Mouse (Mus musculus) heart, adult 18-20 months (tissue): ENCODE measurements around the gene Islr2. TPM values are rescaled to one million over a fixed set of nuclear protein-coding genes. Genes with fewer than 3 reads are reported as not detected.
"Not testable (repeated sequence)": the region's sequence is repeated elsewhere in the genome, so short reads cannot be mapped to it uniquely, and the experiment has no call there.

Experiments used
- DNase-seq, 2 experiments: peaks; one replicate each; pipeline ENCODE4 v3.0.0; 2021 to 2022; ENCODE audit warnings: mixed read lengths in 1 of 2
- long read RNA-seq, 2 experiments: library from polyadenylated mRNA; stranded (forward); transcript quantifications; one replicate each; pipeline ENCODE4 v2.0.0; 2021
- total RNA-seq, 2 experiments: library from RNA; stranded (reverse); gene quantifications; 2 replicates each; pipeline ENCODE4 v1.2.3; 2021

Gene Islr2
- total RNA-seq: 1 to 10 TPM in 1 of 2 experiments, under 1 TPM in 1; 0.42 to 1.7 TPM
- long read RNA-seq, experiment 1: 0 reads
- long read RNA-seq, experiment 2: 0 reads

DNA sequence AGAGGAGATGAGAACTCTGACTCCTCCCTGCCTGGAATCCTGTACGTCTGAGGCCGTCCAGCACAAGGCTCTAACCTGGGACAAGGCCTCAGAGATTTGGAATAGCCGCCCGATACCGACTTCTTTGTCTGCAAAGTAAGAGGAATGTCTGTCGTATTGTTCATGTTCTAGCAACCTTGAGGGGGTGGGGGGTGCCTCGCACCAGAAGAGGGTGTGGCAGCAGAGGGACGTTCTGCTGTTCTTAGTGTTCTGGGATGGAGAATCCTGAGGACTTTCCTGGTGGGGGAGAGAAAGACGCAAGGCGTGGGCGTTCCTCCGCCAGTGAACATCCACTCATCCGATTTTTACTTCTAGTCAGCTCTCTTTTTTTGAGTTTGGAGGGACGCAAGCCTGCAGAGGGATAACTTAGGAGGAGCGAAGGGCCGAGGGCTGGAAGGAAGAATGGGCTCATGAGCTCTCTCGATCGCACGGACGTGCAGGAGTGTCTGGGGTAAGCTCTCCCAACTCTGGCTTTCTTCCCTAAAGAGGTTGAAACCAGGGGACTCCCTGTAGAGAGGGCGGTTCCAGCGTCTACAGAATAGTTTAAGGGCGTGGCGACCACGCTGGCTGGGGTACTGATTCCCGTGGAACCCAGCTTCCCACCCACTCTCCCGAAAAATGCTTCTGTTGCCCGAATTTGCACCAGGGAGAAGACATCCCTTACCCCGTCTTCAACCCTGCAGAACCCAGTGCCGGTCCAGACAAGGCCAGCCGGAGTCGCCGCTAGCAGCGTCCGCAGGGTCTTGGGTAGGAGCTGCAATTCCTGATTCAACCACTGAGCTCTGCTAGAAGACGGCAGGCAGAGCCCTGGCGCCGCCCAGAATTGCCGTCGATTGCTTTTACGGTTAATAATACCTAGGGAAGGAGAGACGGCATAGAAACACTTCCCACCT is at the start of gene Islr2, which contains the start of gene Islr:
Islr2 (minus strand) TSS at position 804 of the 932 bp plus-strand sequence.
Islr (minus strand) TSS at position 791 of the 932 bp plus-strand sequence.
- DNase-seq: peak; percentile 78 to 82

- not testable (repeated sequence) for DNase-seq
These were observed 49.6 kb upstream of the Islr2 start for GRCm38 (mm10) chr9:58253805-58254122.

DNA sequence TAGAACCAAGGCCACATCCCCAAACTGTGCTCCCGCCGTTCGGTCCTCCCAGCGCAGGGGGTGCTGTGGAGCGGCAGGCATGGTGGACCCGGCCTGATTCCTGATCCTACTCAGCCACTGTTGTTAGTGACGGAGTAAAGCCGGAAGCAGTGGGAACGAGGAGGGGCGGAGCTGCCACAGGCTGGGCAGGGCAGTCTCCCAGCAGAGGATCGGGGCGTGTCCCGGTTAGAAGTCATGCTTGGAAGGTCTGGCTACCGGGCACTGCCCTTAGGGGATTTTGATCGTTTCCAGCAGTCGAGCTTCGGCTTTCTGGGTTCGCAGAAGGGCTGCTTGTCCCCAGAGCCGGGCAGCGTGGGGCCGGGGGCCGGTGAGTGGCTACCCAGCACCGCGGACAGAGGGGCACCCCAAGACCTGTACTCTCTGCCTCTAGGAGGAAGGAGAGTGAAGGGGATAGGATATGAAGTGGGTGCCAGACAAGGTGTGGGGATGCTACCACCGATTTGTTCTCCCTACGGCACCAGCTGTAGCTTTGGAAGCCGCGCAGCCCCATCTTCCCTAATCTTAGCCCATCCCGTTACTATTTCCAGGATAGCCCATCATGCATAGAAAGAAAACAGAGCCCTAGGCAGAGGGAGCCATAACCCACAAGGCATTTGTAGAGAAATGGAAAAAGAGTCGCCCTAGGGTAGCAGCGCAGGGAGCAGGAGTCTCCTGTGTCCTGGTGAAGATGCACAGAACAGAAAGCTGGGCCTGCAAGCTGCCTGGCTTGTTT is 49.1 kb upstream of the Islr2 start, which contains the start of gene Stoml1:
Stoml1 (plus strand) TSS at position 132 of the 772 bp plus-strand sequence.
- DNase-seq: peak; percentile 98

DNA sequence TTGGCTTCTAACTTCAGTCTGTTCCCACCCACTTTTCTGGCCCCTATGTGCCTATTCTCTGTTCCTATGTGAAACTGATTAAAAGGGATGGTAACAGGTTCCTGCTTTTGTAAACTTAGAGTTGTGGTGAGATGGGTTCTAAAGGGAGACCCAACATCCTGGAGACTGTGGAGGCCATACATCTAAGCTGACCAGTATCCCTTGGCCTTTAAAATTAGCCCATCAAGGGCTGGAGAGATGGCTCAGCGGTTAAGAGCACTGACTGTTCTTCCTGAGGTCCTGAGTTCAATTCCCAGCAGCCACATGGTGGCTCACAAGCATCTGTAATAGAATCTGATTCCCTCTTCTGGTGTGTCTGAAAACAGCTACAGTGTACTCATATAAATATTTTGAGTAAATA is 46.6 kb upstream of the Islr2 start:
- DNase-seq: not testable (repeated sequence)

DNA sequence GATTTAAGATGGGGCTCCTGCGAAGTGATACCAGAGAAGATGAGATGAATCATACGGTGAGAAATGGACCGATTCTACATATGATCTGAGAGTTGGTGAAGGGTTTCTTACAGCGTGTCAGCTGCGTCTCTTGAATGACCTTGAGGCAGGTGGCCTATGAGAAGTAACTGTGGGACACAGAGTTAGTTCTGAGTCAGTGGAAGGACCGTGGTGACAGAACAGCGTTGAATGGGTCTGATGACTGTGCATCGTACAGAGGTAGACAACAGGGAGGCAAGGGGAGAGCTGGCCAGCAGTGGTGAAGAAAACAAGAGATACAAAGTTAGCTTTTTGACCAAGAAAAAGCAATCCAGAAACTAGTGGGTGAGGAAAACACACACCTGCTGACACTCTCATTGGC is 46.2 kb upstream of the Islr2 start:
- DNase-seq: no peak

DNA sequence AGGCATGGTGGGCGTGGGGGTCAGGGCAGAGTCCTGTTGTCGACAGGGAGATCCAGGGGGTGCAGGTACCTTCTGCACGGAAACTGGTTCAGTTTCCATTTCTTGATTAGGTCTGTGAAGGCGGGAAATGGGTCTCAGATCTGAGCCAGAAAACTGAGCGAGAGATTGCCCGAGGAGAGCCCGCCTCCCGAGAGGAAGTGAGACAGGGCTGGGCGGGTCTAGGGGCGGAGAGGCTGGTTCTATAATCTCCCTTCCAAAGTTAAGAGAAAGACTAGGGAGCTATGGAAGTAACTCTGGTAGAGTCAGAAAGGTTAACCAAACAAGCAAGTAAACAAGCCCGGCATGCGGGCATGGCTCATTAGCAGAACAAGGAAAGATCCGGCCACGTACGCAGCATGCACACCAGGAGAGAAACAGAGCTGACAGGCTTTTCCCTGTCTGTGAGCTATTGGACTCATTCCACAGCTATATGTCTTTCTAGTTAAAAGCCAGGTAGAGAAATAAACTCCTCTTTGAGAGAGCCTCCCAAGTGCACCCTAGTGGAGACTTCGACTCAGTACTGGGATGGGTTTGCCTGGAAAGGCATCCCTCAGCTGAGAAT is 45.6 kb upstream of the Islr2 start, which contains the start of gene Pml:
Pml (minus strand) TSS at position 195 of the 601 bp plus-strand sequence.
- peak; percentile 90 for DNase-seq

- peak; percentile 33 to 53 for DNase-seq
These were observed 44.8 kb upstream of the Islr2 start for GRCm38 (mm10) chr9:58248746-58249413.

- peak; percentile 87 to 88 for DNase-seq
These were observed 43.1 kb upstream of the Islr2 start for GRCm38 (mm10) chr9:58247064-58247759.

DNA sequence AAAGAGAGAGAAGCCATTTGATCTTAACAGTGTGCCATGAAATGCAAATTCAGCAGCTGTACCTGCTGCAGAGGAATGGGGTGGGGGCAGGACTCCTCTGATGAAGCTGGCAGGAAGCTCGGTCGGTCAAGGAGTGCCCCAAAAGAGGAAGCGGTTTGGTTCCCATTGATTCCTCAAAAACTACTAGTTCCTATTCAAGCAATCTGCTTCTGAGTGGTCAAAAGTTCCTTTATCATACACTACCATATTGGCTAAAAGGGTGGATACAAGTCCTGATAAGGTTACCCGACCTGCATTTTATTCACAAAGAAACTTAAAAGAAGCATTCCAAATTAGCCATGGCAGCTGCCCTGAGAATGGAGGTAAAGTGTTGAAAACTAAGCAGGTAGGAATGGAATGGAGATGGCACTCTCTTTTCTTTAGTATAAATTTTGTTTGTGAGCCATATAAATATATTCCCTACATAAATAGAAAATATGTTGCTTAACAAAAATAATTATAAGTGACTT is 42.0 kb upstream of the Islr2 start:
- no peak for DNase-seq

DNA sequence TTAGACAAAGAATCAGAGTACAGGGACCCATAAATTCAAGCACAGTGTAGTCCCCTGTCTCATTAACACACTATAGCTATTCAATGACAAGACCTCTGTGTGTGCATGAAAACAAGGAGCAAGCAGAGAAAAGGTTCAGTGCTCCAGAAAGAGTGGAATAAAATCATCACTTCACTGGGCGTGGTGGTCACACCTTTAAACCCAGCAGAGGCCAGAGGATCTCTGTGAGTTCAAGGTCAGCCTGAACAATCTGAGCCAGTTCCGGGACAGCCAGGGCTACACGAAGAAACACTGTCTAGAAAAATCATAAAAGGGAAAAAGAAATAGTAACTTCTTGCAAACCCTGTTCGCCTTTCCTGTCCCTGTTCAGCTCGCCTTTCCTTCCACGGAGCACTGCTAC is 39.6 kb upstream of the Islr2 start:
- no peak for DNase-seq

- DNase-seq: no peak
These were observed 38.6 kb upstream of the Islr2 start for GRCm38 (mm10) chr9:58242696-58243095.

GRCm38 (mm10) chr9:58241780-58242485 is 37.8 kb upstream of the Islr2 start:
- DNase-seq: peak in 1 of 2 experiments; percentile 55

DNA sequence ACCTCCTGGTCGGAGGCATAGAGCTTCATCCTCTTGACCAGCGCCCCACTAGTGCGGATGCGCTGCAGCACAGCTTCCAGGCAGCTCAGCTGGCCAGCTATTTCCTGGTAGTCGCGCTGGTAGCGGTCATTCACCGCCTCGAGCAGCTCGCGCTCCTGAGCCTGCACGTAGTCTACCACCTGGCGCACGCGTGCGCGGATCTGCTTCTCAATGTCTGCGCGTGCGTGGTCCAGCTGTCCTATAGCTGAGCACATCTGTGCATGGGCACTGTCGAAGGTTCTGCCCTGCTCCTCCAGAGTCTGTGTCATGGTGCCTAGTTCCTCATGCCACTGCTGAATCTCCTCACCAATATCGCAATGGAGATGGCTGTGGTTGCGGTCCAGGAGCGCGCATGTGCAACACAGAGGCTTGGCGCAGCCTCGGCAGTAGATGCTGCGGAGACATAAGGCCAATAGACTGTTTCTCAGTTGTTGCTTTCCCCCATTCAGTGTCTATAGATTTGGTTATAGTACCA is 30.4 kb upstream of the Islr2 start:
- DNase-seq: no peak

GRCm38 (mm10) chr9:58232374-58232773 is 28.3 kb upstream of the Islr2 start:
- DNase-seq: peak; percentile 37 to 70

DNA sequence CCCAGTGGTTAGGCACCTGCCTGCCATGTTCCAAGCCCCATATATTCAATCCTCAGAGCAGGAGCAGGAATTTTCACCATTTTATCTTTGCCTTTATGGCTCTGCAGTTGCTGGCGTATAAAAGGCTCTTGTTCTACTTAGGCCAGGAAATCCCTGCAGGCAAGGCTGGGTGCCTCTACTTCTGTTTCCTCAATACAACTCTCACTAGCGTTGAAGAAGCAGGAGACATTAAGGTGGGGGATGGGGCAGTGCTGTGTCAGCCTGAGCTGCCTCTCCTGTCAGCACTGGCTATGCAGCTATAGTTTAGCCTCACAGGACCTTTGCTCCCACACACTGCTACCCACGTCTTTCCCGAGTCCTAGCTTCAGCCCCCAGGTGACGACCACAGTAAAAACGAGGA is 27.6 kb upstream of the Islr2 start:
- DNase-seq: peak in 1 of 2 experiments; percentile 35

- DNase-seq: no peak
These were observed 24.8 kb upstream of the Islr2 start for GRCm38 (mm10) chr9:58228777-58229466.

GRCm38 (mm10) chr9:58225915-58226913 is 22.1 kb upstream of the Islr2 start:
- DNase-seq: peak; percentile 57 to 79

GRCm38 (mm10) chr9:58224356-58224755 is 20.2 kb upstream of the Islr2 start:
- DNase-seq: no peak
